Mouse (Mus musculus) liver, embryonic 14.5 days (tissue): ENCODE results near the gene Ppp2r2d. TPM values are rescaled to one million over a fixed set of nuclear protein-coding genes. Genes with fewer than 3 reads are reported as not detected.

Experiments used
- ATAC-seq: fragments of 200-750 bp; cut with Nextera tagmentation; 2 replicates; pipeline ENCODE4 v1.8.0; 2017; ENCODE audit warnings: moderate number of reproducible peaks, mild to moderate bottlenecking, moderate library complexity; ENCODE audit not compliant: insufficient read depth
- DNase-seq, 3 experiments: peaks; one replicate each; pipeline ENCODE4 v3.0.0-alpha.2; 2012 to 2013; ENCODE audit warnings: low read depth in 3 of 3, low spot score in 3 of 3
- H3K27ac ChIP-seq: fragments of 300-500 bp; sonication (generic); 2 replicates; pipeline ENCODE4 v1.5.1; 2014; ENCODE audit warnings: moderate library complexity, mild to moderate bottlenecking, control low read depth, inconsistent platforms
- H3K27me3 ChIP-seq: fragments of 300-500 bp; sonication (generic); 2 replicates; pipeline ENCODE4 v1.6.1; 2014; ENCODE audit warnings: mild to moderate bottlenecking, low read length, moderate library complexity; ENCODE audit not compliant: control insufficient read depth, insufficient read depth
- H3K36me3 ChIP-seq: fragments of 300-500 bp; sonication (generic); replicated peaks from 2 replicates; pipeline ENCODE4 v1.6.1; 2014; ENCODE audit warnings: low read depth; ENCODE audit not compliant: control insufficient read depth, insufficient read depth
- H3K4me1 ChIP-seq, 2 experiments: fragments of 200-500 bp in 1 of 2; fragments of 300-500 bp in 1 of 2; sonication (generic) in 1 of 2; replicated peaks; 2 replicates each; pipeline ENCODE4 v1.6.1; 2012 to 2014; ENCODE audit warnings: antibody characterized with exemption in 1 of 2, inconsistent platforms in 1 of 2, low read length in 1 of 2; ENCODE audit not compliant: control insufficient read depth in 2 of 2, insufficient read depth in 2 of 2
- H3K4me2 ChIP-seq: fragments of 300-500 bp; sonication (generic); 2 replicates; pipeline ENCODE4 v1.6.1; 2014; ENCODE audit warnings: low read depth, mild to moderate bottlenecking, control low read depth, moderate library complexity
- H3K4me3 ChIP-seq, 2 experiments: fragments of 200-500 bp in 1 of 2; fragments of 300-500 bp in 1 of 2; sonication (generic) in 1 of 2; 2 replicates each; pipeline ENCODE4 v1.5.1; 2012 to 2014; ENCODE audit warnings: low read depth in 2 of 2, low read length in 2 of 2, mild to moderate bottlenecking in 2 of 2, control low read depth in 1 of 2, inconsistent platforms in 1 of 2, moderate library complexity in 1 of 2; ENCODE audit not compliant: insufficient read depth in 1 of 2
- H3K9ac ChIP-seq: fragments of 300-500 bp; sonication (generic); replicated peaks from 2 replicates; pipeline ENCODE4 v1.6.1; 2014; ENCODE audit warnings: mild to moderate bottlenecking, control low read depth, moderate library complexity
- H3K9me3 ChIP-seq: fragments of 300-500 bp; sonication (generic); 2 replicates; pipeline ENCODE4 v1.6.1; 2016; ENCODE audit warnings: low read length, mixed read lengths; ENCODE audit not compliant: control insufficient read depth
- CTCF ChIP-seq: IDR thresholded peaks from 2 replicates; pipeline ENCODE4 v1.5.1; 2016; ENCODE audit warnings: antibody characterized with exemption, low read depth, control low read depth
- EP300 ChIP-seq: IDR thresholded peaks from 2 replicates; pipeline ENCODE4 v1.6.1; 2016; ENCODE audit warnings: antibody characterized with exemption, low read depth
- WGBS: fragments of 180-500 bp; shearing (Covaris S2); extraction: QIAGEN DNeasy Blood & Tissue Kit; methylation state at CpG from one replicate; pipeline ENCODE4 v1.1.7; 2014; ENCODE audit not compliant: insufficient replicate concordance; 5-methylcytosine and 5-hydroxymethylcytosine counted together
- polyA plus RNA-seq, 2 experiments: library from polyadenylated mRNA; depleted of rRNA in 1 of 2; stranded (reverse) in 1 of 2; unstranded in 1 of 2; fragments of >200 nt; fragmentation: Nextera tagmentation in 1 of 2; extraction: Ambion mirVana in 1 of 2; gene quantifications; 2 replicates each; pipeline versions ENCODE4 v1.2.1 to v1.2.3; 2012 to 2014

The Ppp2r2d gene
- polyA plus RNA-seq, 2 experiments: 13.9 to 14.2 TPM

DNA sequence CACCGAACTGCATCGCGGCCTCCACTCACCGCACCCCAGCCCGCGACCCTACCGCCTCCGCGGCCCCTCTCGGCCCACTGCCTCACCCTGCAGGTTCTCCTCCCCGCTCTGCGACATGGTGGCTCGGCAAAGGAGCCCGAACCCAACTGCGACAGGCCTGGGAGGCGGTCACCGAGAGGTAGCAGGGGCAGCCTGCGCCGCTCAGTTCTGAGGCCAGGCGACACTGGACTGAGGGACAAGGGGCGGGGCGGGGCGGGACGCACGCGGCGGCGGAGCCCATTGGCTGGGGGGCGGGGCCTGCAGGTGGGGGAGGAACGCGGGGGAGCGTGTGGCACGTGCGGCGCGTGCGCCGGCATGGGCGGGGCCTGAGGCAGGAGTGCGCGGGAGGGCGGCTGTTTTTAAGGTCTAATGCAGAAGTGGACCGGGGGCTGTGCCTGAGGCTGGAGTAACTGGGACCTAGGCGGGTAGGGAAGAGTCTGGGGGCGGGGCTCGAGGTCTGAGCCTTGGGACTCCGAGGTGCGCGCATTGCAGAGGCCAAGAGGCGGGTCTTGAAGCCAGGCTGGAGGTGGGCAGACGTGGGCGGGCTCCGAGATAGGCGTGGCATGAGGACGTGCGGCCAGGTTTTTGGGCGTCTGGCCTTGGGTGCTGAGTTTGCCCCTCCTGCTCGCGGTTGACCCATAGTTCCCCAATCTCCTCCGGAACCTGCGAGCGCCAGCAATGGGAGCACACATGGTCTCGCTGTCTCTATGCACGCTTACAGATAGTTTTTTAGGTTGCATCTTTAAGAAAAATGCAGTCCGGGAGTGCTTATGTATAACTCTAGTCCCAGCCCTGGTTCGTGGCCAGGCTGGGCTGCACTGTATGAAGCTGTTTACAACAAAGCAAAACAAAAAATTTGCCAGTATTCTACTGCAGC, 63.7 kb downstream of the Ppp2r2d start, which contains the start of gene Bnip3:
Bnip3 (minus strand) TSS at position 243 of the 916 bp plus-strand sequence.
- ATAC-seq: peak; percentile 93
- Histone ChIP-seq H3K27ac (peak within 1 kb of the TSS; percentile 26), H3K9me3 (no peaks in the 10 kb centered on the region), H3K9ac (peak within 1 kb of the TSS; percentile 83), H3K4me3 (peak within 1 kb of the TSS; percentile 62 to 78), H3K4me1 (peaks cover 18 to 39% of the 10 kb centered on the region in 2 experiments), H3K27me3 (no peaks in the 10 kb centered on the region), H3K36me3 (no peaks in the 10 kb centered on the region), H3K4me2 (peak within 1 kb of the TSS; percentile 88)
- DNase-seq: peak; percentile 80 to 84 (median 81)
- under 1% methylated on average over 66 of the region's 66 CpGs for whole genome bisulfite sequencing
- TF ChIP-seq EP300 (0 out of 2 replicates have a peak, but pooled peaks have one; percentile 23), CTCF (no peak; the same call in 1 of the 2 replicates)

- Histone ChIP-seq H3K4me1 (peaks cover 18 to 37% of the 10 kb centered on the region in 2 experiments), H3K9me3 (no peaks in the 10 kb centered on the region), H3K27me3 (no peaks in the 10 kb centered on the region), H3K27ac (no peak overlapping the region; the same call in 1 of the 2 replicates), H3K36me3 (no peaks in the 10 kb centered on the region), H3K4me2 (peak overlapping the region; percentile 88), H3K4me3 (peak overlapping the region; percentile 59 to 78), H3K9ac (peak overlapping the region; percentile 38)
- WGBS: 30% methylated on average over 7 of the region's 7 CpGs
- DNase-seq: no peak
- no peak for ATAC-seq
- TF ChIP-seq CTCF: no peak
- TF ChIP-seq EP300: no peak
Measured at GRCm38 (mm10) chr7:138910193-138910562, 64.3 kb downstream of the Ppp2r2d start.

- Histone ChIP-seq H3K4me3 (no peak overlapping the region), H3K27me3 (no peaks in the 10 kb centered on the region), H3K4me2 (no peak overlapping the region), H3K27ac (no peak overlapping the region), H3K4me1 (peaks cover 2 to 9% of the 10 kb centered on the region in 2 experiments; a peak in 3 of 4 replicates), H3K9me3 (no peaks in the 10 kb centered on the region), H3K36me3 (no peaks in the 10 kb centered on the region), H3K9ac (no peak overlapping the region)
- DNase-seq (no peak), ATAC-seq (no peak)
- TF ChIP-seq CTCF: no peak
- WGBS: 53% methylated on average over 3 of the region's 3 CpGs
Measured at GRCm38 (mm10) chr7:138913616-138914015, 67.7 kb downstream of the Ppp2r2d start.

DNA sequence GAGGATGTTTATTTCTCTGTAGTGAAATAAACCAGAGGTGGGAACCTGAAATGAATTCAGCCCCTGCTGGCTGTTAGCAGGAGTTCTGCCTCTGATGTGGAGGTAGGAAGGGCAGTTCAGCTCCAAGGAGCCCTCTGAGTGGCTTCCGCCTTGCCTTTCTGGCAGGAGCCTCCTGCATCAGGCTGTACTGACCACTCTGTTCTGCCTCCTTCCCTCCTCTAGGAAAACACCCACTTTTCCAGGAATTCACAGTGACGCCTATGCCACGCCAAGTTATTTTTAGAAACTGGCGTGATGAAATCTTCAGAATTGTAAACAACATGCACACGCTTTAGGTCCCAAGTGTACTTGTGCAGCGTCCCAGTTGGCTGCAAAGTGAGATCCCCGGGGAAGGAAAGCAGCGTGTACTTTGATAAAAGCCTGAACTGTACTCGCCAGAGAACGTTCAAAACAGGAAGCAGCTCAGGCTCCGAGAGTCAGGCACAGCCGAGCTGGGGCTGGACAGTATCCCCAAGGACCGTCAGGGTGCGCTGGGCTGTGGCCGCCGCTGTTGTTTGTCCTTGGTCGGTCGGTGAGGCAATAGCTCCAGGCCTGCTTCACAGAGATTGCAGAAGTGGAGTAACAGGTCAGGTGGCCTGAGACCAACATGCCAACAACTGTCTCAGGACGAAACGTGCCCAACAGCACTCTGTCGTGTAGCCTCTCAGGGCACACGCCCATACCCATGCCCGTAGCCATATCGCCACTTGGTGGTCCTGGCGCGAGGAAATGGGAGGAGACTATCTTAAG, 73.5 kb downstream of the Ppp2r2d start:
- peak overlapping the region; percentile 60 for H3K4me2 ChIP-seq
- DNase-seq (peak in 1 of 3 experiments; percentile 62), ATAC-seq (peak; percentile 78)
- peak overlapping the region; percentile 35 to 50 for H3K4me3 ChIP-seq
- peaks cover 0 to 9% of the 10 kb centered on the region in 2 experiments; a peak in 2 of 4 replicates for H3K4me1 ChIP-seq
- peak overlapping the region; percentile 36; the same call in 1 of the 2 replicates for H3K9ac ChIP-seq
- WGBS: 1% methylated on average over 26 of the region's 26 CpGs
- TF ChIP-seq EP300 (peak; percentile 34), CTCF (peak; percentile 39; the same call in 1 of the 2 replicates)
- no peaks in the 10 kb centered on the region for H3K9me3 ChIP-seq
- H3K27me3 ChIP-seq: no peaks in the 10 kb centered on the region
- H3K27ac ChIP-seq: peak overlapping the region; percentile 12; the same call in 1 of the 2 replicates
- no peaks in the 10 kb centered on the region for H3K36me3 ChIP-seq
